Mouse (Mus musculus) retina, postnatal 1 day (tissue): ENCODE data around the gene Cdkal1.

Source experiments
- DNase-seq: peaks from one replicate; pipeline ENCODE4 v3.0.0-alpha.2; 2012

Cdkal1 gene

DNA sequence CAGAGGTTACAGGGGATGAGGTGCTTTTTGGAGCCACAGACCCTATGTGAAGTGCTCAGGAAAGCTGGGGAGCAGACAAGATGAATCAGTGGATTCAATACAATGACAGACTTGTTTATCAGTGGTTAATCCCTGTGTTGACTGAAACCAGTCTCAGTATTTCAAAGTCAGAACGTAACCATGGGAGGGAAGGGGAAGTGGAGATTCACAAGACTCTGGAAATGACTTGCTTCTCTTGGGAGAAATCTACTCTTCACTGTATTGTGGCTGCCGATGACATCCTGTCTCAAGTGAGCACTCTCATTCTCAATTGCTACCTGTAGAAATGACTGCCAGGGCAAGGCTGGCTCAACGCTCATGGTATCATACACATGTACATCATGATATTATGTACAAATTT, 371.5 kb downstream of the Cdkal1 start:
- DNase-seq: no peak

DNA sequence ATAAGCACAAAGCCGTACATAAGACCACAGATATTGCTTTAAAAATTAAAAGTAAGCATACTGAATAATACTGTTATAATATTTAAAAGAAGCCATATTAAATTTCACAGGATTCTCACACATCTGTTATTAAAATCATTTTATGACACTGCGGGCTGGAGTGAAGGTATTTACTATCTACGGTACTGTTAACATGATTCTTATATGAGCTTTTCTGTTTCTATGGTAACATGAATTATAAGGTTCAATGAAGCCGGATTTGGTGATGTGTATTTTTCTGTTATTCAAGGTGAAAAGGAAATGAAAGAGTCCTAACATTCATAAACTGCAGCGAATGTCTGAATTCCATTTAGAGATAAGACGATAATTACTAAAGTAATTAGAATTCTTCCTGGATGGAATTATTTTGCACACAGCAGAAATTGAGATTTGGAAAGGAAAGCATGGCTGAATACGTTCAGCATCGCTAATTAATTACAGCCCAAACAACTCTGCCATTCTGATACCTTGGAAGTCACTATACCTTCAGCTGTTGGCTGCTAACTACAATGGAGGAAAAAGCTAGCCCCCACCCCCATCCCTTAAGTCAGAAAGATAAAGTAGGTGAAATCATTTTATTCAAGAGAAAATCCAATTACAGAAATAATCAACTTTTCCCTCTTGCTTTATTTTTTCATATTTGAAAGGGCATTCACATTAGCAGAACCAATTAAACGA, 373.2 kb downstream of the Cdkal1 start:
- no peak for DNase-seq

DNA sequence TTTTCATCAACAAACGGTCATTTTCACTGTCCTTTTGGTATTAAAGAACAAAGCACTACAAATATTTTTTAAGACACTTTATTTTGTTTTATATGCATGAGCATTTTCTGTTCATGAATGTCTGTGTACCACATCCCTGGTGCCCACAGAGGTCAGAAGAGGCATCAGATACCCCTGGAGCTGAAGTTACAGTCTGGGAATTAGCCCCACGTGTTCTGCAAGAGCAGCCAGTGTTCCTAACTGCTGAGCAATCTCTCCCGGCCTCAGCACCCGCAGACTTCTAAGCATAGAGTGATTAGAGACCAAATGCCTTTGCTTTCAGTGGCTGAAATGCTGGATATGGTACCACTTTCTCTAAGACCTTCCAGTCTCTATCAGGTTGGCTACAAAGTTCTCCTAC, 379.1 kb downstream of the Cdkal1 start:
- DNase-seq: no peak

DNA sequence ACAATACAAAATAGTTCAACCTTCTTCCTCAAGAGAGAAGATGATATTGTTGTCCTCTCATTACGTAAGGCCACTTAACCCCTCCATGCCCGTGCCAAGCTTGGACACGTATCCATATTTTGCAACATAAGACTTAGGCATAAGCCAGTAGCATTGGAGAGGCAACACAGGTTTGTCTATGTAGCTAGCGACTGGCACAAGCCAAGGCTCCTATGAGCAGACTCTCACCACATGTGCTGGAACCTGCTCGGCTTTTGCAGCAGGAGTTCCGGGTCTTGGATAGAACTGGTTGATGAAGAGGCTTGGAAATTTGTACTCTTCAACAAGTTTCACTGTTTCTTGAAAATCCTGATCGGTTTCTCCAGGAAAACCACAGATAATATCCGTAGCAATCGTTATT, 381.2 kb downstream of the Cdkal1 start:
- no peak for DNase-seq

DNA sequence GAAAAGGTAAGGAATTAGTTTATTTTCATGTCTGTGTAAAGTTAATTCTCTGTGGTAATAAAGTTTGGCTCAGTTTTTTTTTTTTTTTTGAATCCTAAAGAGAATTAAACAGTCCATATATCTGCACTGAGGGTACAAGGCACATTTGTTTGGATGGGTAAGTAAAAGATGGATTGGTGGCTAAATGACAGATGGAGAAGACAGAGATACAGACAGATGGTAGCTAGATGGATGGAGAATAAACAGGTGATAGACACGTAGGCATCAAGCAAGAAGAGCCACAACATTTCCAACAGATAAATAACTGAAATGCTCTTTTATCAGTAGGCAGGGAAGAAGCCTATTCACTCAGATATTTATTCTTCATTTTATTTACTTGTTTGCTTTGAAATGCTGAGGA, 381.7 kb downstream of the Cdkal1 start:
- no peak for DNase-seq

DNA sequence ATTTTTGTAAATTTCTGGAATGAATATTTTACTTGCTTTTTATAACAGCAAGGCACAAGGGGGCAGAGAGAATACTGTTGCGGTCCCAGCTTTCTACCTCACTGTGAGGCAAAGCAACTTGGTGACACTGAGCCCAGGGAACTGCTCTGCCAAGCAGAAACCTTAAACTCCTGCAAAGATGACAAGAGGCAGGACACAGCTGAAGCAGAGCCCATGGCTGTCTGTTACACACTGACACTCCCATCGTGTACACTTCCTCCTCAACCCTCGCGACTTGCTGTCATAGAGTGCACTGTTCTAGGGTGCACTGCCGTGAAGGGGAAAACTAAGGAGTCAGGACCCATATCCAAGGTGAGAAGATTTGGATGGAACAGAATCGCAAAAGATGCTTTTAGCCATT, 393.2 kb downstream of the Cdkal1 start:
- no peak for DNase-seq

DNA sequence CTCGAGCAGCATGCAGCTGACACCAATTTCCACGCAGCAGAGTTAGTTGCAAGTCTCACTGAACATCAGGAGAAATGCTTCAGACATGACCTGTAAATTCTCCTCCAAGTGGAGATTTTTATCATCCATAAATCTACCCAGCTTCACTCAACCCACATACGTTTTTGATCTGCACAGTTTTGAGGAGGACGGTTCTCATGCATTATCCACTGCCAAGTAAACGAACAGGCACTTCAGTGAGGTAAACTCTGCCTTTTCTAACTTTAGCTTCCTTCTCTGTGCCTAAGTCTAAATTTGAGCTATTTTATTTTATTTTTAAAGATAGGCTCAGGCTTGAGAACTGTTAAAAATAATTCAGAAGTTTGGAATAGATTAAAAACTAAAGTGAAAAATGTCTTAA, 394.7 kb downstream of the Cdkal1 start:
- no peak for DNase-seq

DNA sequence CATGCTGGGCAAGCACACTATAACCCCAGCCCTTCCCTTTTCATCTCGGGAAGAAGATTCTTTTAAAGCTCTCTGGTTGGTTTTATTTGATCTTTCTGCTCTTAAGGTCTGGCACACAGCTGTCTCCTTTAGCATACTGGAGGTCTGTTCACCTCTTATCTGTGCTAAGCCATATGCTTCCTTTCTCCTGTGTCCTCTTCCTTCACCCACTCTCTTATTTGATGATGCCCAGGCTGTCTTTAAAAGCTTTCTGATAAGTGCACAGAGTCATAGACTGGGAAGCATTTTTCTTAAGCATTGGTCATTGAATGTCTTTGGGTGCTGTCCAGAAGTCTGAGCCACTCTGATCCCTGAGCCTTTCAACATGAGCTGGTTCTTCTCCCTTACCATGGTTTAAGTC, 397.1 kb downstream of the Cdkal1 start:
- no peak for DNase-seq

DNA sequence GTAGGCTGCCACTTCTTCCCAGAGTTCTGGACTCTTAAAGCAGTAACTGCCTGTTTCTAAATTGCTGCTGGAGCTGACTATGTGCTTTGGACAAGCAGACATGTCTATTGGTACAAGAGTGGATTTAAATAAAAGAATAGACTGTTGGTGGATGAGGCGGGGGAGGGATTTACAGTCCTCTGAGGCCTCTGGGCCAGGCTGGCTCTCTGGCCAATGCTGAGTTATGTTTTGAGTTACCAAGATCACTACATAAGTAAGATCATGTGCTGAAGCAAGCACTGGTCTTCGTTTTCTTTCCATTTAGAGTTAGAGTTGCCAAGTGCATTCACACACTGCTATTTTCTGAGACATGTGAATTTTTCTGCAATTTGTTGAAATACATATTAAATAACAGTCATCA, 418.4 kb downstream of the Cdkal1 start:
- DNase-seq: no peak

DNA sequence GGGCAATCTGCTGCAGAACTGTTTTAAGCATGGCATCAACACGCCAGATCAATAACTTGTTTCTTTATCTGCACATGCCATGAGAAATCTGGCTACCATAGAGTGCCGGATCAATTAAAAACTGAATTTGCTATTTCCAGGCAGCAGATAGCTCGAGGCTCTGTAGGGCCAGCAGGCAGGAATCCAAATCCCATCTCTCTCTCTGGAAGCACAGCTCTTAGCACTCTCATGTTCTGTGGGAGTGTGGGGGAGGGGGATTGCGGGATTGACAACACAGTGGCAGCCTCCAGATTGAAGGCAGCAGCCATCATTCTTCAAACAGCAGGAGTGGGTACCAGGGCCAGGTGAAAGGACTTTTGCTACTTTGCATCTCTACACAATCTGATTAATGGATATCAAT, 420.7 kb downstream of the Cdkal1 start:
- DNase-seq: peak; percentile 12

DNA sequence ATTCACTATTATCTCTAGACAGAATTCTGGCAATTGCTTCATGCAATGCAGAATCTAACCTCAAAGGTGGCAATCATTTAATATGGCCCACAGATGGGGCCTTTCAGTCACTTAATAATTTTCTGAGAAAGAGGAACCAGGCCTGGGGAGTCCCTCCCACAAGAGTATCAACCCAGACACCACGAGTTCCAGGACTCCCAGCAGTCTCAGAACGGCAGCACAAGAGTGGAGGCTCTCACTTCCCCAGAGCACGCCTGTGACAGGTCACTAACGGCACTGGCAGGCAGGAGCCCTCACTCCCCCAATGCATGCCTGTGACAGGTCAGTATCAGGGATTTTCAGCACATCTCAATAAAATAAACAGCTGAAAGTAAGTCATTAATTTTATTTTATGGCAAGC, 424.6 kb downstream of the Cdkal1 start:
- DNase-seq: no peak

DNA sequence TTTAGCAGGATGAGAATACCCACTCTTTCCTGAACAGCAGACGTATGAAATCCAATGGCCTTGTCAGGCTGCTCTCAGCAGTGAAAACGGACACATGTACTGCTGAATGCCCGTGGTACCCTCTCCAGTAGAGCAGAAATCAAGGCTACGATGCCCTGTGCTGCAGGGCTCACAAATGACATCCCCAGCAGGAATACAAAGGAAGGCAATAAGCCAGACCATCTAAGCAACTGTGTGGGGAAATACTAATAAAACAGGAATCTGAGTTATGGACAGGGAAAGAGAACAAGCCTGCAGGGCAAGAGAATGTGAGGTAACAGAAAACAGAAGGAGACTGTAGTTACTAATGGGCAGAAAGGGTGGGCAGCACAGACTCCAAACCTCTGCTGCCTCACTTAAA, 425.6 kb downstream of the Cdkal1 start:
- DNase-seq: no peak

DNA sequence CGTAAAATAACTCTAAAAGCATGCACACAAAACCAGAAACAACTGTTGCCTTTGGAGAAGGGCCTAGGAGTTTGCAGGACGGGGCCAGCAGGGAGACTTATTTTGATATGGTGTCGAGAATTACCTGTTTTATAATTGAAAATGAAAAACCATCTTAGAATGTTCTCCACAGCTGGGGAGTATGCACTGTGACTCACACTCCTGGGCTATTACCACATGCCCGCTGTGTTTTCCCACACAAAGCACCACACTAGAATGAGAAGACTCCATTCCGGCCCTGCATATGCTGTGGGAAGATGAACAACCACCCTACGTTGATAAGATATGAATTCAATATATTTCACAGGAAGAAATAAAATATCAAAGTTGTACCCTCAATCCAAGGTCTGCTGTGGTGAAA, 426.3 kb downstream of the Cdkal1 start:
- no peak for DNase-seq

DNA sequence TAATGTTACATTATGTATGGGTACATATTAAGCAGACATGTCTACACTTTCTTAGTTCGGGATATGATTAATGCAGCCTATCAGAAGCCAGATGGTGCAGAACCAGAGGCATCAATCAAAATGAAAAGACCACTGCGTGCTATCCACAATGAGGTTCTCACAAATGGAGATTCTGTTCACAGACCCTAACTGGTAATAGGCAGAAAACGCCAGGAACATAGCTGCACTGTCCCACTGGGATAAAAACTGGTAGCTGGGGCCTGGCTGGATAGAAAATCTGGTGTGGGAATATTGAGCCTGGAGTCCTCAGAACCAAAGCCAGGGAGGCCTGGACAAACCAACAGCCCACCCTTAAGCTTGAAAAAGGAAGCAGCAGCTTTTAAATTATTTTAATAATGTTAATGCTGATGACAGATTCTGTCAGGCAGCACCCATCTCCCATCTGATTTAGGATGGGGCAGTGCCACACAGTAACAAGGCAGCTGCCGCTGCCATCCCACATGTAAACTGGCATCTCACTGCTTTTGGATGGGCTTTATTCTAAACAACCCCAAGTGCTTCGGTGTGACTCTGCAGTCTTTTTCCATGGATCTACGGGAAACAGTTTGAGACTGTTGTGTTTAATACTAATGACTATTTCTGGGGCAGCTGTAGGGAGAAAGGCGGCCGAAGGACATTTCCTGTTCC, 438.9 kb downstream of the Cdkal1 start:
- DNase-seq: peak; percentile 57

DNA sequence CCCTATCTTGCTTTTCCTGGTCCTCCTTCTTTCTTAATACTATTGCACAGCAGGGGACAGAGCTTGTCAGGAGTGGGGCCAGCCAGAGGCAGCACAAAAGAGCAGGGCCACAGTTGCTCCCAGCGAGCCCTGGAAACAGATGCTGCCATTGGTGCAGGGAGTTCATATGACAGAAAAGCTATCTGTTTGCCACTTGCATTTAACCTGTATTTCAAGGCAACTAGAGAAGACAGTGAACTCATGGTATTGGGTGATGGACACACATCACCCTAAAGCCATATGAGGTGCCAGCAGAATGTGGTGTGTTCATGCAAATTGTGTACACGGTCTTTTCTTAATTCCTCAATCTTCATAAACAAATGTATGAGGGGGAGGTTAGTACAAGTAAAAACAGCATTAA, 439.5 kb downstream of the Cdkal1 start:
- DNase-seq: no peak

DNA sequence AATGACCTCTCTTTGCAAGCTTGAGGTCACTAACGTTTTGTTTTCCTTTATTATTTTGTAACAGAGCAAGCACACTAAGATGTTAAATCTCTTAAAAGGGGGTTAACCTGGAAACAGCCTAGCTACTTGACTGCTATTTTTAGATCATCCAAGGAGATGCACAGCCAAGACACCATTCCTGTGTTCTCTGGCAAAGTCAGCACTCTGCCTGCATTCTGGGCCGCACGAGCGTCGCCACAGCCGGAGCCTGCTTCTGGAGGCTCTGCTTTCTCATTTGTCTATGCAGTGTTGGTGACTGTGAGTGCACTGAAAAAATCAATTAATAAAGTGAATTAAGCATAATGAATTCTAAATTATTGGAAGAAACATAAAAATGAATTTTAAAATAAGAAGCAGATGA, 440.6 kb downstream of the Cdkal1 start:
- no peak for DNase-seq

DNA sequence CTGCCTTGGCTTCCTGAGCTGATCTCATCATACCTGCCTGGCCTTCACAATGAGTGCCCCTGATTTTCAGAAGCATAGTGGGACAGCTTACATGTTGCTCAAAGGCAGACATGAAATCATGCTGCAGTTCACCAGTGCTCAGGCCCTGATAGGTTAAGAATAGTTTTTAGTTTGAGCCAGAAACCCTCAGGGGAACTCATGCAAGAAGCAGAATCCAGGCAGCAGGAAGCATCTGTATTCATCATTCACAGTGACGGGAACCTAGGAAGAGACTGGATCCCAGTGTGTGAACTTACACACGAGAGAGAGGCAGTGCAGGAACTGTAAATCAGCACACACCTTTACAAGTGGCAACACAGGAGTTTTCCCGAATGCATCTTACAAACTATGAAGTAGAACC, 441.0 kb downstream of the Cdkal1 start:
- no peak for DNase-seq

DNA sequence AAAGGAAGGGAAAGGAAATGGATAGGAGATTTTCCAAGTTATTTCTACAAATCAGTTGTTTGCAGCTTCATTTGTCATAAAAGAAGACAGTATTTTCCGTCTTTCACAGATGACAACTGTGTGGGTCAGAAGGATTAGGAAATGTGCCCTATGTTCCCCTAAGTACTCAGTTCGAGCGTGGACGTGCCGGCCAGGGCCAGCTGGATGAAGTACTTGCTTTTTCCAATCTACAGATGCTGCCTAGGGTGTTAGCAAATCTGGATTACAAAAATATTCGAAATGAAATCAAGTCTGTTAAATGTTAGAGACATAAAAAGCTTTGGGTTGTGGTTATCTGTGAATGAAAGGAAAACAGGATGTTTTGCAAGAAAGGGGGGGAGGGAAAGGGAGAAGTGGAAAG, 444.3 kb downstream of the Cdkal1 start:
- no peak for DNase-seq

DNA sequence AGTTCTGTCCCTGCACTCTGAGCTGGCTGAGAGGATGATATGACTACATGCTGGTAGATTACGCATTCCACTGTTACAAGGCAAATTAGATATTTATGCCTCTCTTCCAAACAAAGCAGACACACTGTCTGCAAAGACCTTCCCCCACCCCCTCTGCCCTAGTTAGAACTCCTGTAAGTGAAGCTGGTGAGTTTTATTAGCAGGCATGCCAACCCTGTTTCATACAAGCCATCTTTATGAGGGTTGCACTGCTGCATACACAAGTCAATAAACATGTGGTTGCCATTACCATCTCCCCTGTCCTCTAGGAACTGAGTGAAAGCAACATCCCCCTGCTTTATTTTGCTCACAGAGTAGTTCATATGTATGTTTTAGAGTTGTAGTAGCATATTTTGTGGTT, 447.9 kb downstream of the Cdkal1 start:
- DNase-seq: peak; percentile 46

DNA sequence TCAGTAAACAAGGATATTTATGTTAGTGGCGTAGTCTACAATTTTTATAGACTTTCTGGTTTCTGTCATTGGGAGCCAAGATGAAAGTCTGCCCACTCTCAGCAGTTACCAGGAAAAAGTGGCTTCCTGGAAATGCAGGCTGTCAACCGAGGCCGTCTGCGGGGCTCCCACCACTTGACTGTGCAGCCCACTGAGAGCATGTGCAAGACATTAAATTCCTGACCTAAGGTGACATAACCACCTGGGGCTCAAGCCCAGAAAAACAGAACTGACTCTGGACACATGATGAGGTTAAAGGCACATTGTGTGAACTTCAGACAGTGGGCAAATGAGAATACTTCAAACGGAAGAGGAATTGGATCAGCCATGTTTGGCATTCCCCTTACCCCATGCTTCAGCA, 450.2 kb downstream of the Cdkal1 start:
- no peak for DNase-seq

DNA sequence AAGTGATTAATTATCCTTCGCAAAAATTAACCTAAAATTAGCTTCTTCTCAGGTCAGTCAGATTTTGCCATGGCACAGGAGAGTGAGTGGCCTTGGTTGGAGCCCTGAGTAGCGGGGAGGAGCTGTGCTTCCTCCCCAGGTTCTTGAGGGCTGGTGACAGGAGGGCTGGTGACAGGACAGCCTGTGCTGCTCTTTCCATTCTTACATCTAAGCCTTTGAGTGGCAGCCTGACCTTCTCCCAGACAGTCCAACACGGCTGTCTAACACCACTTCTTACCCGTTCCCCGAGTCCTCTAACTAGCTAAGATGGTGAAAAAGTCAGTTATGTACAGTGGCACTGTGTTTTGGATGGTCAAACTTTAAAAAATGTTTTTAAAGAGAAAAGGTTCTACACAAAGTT, 452.3 kb downstream of the Cdkal1 start:
- no peak for DNase-seq

DNA sequence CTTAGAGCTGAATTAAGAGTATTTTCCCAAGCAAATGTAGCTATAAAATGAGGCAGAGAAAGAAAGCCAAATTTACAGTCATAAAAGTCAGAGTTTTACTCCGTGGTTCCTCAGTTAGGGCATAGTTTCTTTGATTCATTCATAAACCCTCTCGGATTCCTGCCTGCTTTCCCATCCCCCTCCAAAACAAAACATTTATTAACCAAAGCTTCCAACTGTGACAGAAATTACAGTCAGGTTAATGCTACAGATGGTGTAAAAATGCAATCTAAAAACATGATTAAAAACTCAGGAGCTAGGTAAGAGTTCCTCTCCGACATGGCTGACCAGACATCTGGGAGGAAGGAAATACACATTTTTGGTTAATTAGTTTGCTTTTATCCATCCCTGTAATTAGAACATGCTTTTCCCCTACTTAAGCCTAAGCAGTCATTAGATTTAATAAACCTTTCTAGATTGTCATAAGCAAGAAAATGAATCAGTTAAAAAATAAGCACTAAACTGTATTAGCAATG, 452.9 kb downstream of the Cdkal1 start:
- no peak for DNase-seq

DNA sequence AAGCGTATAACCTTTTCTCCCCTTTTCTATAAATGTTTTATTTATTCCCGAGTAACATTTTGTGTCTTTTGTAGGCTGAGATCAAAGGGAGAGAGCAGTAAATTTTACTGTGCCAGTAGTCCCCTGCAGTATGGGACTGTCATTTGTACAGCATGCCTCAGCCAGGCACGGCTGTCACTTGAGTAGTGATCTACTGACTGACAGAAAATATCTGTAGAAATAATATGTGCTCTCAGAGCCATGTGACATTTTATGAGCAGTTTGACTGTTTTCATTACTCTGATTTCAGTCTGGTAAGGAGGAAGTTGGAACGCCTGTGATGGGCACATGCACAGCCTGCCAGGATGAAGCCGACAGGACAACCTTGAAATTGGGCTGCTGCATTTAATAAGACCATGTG, 455.6 kb downstream of the Cdkal1 start:
- no peak for DNase-seq

DNA sequence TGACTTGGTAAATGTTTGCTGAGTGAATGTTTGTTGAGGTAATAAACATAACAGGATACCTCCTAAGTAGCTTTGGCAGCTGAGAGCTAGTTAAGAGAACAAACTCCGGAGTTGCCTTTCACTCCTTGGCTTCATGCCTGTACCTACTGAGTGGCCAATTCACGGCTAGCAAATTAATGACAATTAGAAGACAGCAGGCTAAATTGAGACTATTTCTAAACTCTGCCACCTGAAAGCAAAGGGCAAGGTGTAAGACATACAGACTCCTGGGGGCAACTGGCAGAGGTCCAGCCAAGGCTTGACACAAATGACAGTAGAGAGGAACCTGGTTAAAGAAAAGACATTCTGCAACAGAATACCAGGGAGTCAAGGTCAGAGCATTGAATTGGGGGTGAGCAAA, 457.0 kb downstream of the Cdkal1 start:
- no peak for DNase-seq

DNA sequence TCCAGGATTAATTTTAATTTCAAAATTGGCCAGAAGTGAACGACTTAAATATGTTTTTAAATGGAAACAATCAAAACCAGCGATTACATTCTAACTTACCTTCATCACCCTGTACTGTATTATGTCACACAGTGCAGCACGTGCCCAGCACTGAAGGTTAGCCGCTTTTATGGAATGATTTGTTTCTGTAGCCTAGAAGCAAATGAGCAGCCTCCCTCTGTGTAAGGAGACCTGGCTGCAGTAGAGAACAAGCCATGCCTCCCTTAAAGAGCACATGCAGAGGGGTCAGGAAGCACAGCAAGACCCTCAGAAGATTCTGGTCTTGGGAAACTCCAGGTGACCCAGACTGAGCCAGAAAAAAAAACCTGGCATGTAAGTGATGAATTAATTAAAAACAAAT, 459.8 kb downstream of the Cdkal1 start:
- DNase-seq: no peak
